Mouse (Mus musculus) heart, adult 2 months (tissue): ENCODE measurements around the gene Rev1. TPM values are rescaled to one million over a fixed set of nuclear protein-coding genes. Genes with fewer than 3 reads are reported as not detected.

Experiments used
- DNase-seq, 2 experiments: peaks; one replicate each; pipeline ENCODE4 v3.0.0; 2021
- H3K27ac ChIP-seq: fragments of 200-600 bp; 2 replicates; pipeline ENCODE4 v1.8.1; 2022
- H3K27me3 ChIP-seq: fragments of 200-500 bp; 2 replicates; pipeline ENCODE4 v1.6.1; 2012; ENCODE audit warnings: mild to moderate bottlenecking, low read length, inconsistent platforms, mixed read lengths; ENCODE audit not compliant: control insufficient read depth, insufficient read depth
- H3K36me3 ChIP-seq: fragments of 200-500 bp; 2 replicates; pipeline ENCODE4 v1.6.1; 2012; ENCODE audit warnings: low read length, inconsistent platforms; ENCODE audit not compliant: control insufficient read depth, insufficient read depth
- H3K4me1 ChIP-seq: fragments of 200-500 bp; 2 replicates; pipeline ENCODE4 v1.6.1; 2011; ENCODE audit warnings: low read length; ENCODE audit not compliant: control insufficient read depth, insufficient read depth
- H3K4me3 ChIP-seq: fragments of 200-600 bp; 2 replicates; pipeline ENCODE4 v1.8.1; 2022
- H3K79me2 ChIP-seq: fragments of 200-500 bp; replicated peaks from 2 replicates; pipeline ENCODE4 v1.6.1; 2012; ENCODE audit warnings: mild to moderate bottlenecking, inconsistent platforms, low read length, moderate library complexity, mixed read lengths; ENCODE audit not compliant: control insufficient read depth, insufficient read depth
- H3K9ac ChIP-seq: fragments of 200-500 bp; 2 replicates; pipeline ENCODE4 v1.6.1; 2012; ENCODE audit warnings: low read depth, mild to moderate bottlenecking, control low read depth, inconsistent platforms, low read length, mixed read lengths
- CTCF ChIP-seq: fragments of 200-600 bp; IDR thresholded peaks from 2 replicates; pipeline ENCODE4 v1.8.1; 2022; ENCODE audit warnings: antibody characterized with exemption, mild to moderate bottlenecking, moderate library complexity
- EP300 ChIP-seq: fragments of 200-500 bp; IDR thresholded peaks from 2 replicates; pipeline ENCODE4 v1.6.1; 2011; ENCODE audit warnings: low read depth, low read length, control low read depth; ENCODE audit not compliant: insufficient read depth
- POLR2A ChIP-seq: fragments of 200-500 bp; IDR thresholded peaks from 2 replicates; pipeline ENCODE4 v1.6.1; 2011; ENCODE audit warnings: mild to moderate bottlenecking, low read depth, low read length, control low read depth; ENCODE audit not compliant: insufficient read depth
- WGBS: fragments of 180-500 bp; shearing (Covaris S2); methylation state at CpG from one replicate; pipeline ENCODE4 v1.1.7; 2018; 5-methylcytosine and 5-hydroxymethylcytosine counted together
- intact Hi-C: fragments of 180-260 bp; cut with DNase I; formaldehyde crosslinking; loops from one replicate; pipeline ENCODE4 v1.15.1; 2025
- polyA plus RNA-seq: library from polyadenylated mRNA; depleted of rRNA; stranded (reverse); fragments of >200 nt; gene quantifications from 2 replicates; pipeline ENCODE4 v1.2.3, GENCODE M21; 2012; rRNA removed
- total RNA-seq, 2 experiments: library from RNA; stranded (reverse); gene quantifications; 2 replicates each; pipeline ENCODE4 v1.2.3; 2021

Gene Rev1
- total and polyA plus RNA-seq, 3 experiments = 4.8 to 16.1 (median 14.0) TPM

DNA sequence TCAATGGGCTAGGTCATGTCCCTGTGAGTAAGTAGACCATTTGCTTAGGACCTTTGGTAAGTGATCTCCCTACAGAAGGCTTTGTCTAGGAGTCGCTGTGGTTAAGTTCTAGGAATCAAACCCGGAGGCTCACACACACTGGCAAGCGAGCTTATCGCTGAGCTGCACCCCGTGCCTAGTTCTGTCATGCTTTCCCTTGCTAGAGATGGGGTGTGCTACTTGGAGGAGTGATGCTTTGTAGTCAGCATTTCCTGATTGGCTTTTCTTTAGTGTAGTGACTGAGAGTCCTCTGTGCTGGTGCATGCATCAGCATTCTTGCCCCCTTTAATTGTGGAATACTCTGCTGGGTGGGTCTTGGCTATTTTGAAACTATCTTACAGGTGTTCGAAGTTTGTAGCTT is 118.0 kb downstream of the Rev1 start:
- WGBS = 65% methylated on average over 6 of the region's 6 CpGs
- intact Hi-C loops = no loop called here
- no peak overlapping the region for H3K9ac ChIP-seq
- no peaks in the 10 kb centered on the region; the same call in 1 of the 2 replicates for H3K36me3 ChIP-seq
- no peak for TF ChIP-seq CTCF
- no peak for TF ChIP-seq POLR2A
- TF ChIP-seq EP300 = no peak
- H3K79me2 ChIP-seq = peaks cover 7% of the 10 kb centered on the region
- no peaks in the 10 kb centered on the region for H3K27me3 ChIP-seq
- no peak overlapping the region for H3K27ac ChIP-seq
- no peaks in the 10 kb centered on the region for H3K4me1 ChIP-seq
- no peak for DNase-seq
- H3K4me3 ChIP-seq = no peak overlapping the region

DNA sequence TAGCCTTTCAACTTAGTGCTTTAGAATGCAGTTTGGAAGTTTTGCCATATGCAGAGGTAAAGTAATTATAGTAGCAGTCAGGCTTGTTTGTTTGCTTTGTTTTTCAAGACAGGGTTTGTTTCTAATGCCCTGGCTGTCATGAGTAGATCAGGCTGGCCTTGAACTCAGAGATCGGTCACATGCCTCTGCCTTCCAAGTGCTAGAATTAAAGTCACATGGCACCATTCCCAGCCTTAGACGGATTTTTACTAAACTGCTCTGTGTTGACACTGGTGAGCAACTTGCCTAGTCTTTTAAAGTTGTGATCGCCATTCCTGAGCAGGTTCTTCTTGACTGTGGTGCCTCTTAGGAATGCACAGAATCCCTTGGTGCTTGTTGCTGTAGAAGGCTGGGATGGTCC is 122.9 kb downstream of the Rev1 start:
- TF ChIP-seq EP300 (no peak), POLR2A (no peak), CTCF (no peak)
- intact Hi-C loops = no loop called here
- H3K4me3 ChIP-seq = no peak overlapping the region
- 0 out of 2 replicates have a peak, but pooled peaks cover 1% of the 10 kb centered on the region for H3K4me1 ChIP-seq
- no peak overlapping the region for H3K27ac ChIP-seq
- 53% methylated on average over 3 of the region's 3 CpGs for WGBS
- H3K36me3 ChIP-seq = no peaks in the 10 kb centered on the region
- H3K79me2 ChIP-seq = peaks cover 12% of the 10 kb centered on the region
- H3K9ac ChIP-seq = no peak overlapping the region
- H3K27me3 ChIP-seq = no peaks in the 10 kb centered on the region
- DNase-seq = no peak

DNA sequence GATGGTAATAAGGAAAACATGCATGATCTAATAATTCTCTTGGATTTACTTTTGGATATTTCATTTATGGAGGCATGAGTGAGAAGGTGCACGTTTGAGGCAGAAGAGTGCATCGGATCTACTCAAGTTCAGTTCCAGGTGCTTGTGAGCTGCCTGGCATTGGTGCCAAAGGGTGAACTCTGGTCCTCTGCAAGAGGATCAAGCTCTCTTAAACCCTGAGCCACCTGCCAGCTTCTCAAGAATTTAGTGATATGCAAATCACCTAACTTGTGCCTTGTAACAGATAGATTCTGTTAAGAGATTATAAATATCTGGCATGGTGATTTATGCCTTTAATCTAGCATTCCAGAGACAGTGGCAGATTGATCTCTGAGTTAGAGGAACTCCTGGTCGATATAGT is 126.6 kb downstream of the Rev1 start:
- 67% methylated on average over 3 of the region's 3 CpGs for WGBS
- TF ChIP-seq POLR2A (no peak), EP300 (no peak), CTCF (no peak)
- H3K79me2 ChIP-seq = peaks cover 12% of the 10 kb centered on the region
- 0 out of 2 replicates have a peak, but pooled peaks cover 1% of the 10 kb centered on the region for H3K4me1 ChIP-seq
- intact Hi-C loops = no loop called here
- H3K27me3 ChIP-seq = no peaks in the 10 kb centered on the region
- DNase-seq = no peak
- peaks cover 4% of the 10 kb centered on the region; the same call in 1 of the 2 replicates for H3K36me3 ChIP-seq
- H3K27ac ChIP-seq = no peak overlapping the region
- H3K9ac ChIP-seq = no peak overlapping the region
- H3K4me3 ChIP-seq = no peak overlapping the region

Other genes starting within 250 kb of the Rev1 start
- gene Mitd1, start 239.4 kb downstream of the Rev1 start, total RNA-seq = 1 to 10 TPM; 3.3 to 3.5 TPM
- 2.3 and 4.5 TPM in 2 replicates for gene Mitd1, start 239.4 kb downstream of the Rev1 start, polyA plus RNA-seq
- gene Mrpl30, start 239.3 kb downstream of the Rev1 start, total RNA-seq = 100 to 1,000 TPM; 374 to 447 TPM
- 130 and 191 TPM in 2 replicates for gene Mrpl30, start 239.3 kb downstream of the Rev1 start, polyA plus RNA-seq
- gene Lyg2, start 213.3 kb downstream of the Rev1 start, total RNA-seq = not detected
- gene Lyg2, start 213.3 kb downstream of the Rev1 start, polyA plus RNA-seq = not detected in 2 replicates
- not detected for gene Lyg1, start 172.0 kb downstream of the Rev1 start, total RNA-seq
- not detected in 2 replicates for gene Lyg1, start 172.0 kb downstream of the Rev1 start, polyA plus RNA-seq
- 10 to 100 TPM; 52.6 to 53.7 TPM for gene Txndc9, start 131.9 kb downstream of the Rev1 start, total RNA-seq
- 7.7 and 16.7 TPM in 2 replicates for gene Txndc9, start 131.9 kb downstream of the Rev1 start, polyA plus RNA-seq
- 10 to 100 TPM; 47.6 to 54.0 TPM for gene Eif5b, start 131.8 kb downstream of the Rev1 start, total RNA-seq
- 8.6 and 20.0 TPM in 2 replicates for gene Eif5b, start 131.8 kb downstream of the Rev1 start, polyA plus RNA-seq